Mouse (Mus musculus): ENCODE measurements at regions not wholly inside any gene's neighbourhood (a gene's known extent, or its start where the extent isn't known, plus 50 kb on each side); places are given as distances from the start of the nearest gene placed in this dataset.

GRCm38 (mm10) chr16:13034136-13034535 lies 75.3 kb upstream of the Ercc4 start:
- TF ChIP-seq CTCF (IDR thresholded peaks at IDR 0.05; ENCODE audit: extremely low read depth, insufficient read depth, insufficient read length, insufficient replicate concordance) = no peak
- no peak for TF ChIP-seq POLR2A (IDR thresholded peaks at IDR 0.05; ENCODE audit: low read depth, low read length)
